Mouse (Mus musculus) cortical plate, adult 2 months (tissue): ENCODE measurements around the gene Slf2. TPM values are rescaled to one million over a fixed set of nuclear protein-coding genes. Genes with fewer than 3 reads are reported as not detected.

Experiments
- H3K27ac ChIP-seq: fragments of 200-500 bp; 2 replicates; pipeline ENCODE4 v1.5.1; 2012; ENCODE audit warnings: low read length, control low read depth, inconsistent platforms; ENCODE audit not compliant: insufficient read depth
- H3K4me1 ChIP-seq: fragments of 200-500 bp; 2 replicates; pipeline ENCODE4 v1.6.1; 2011; ENCODE audit warnings: low read length; ENCODE audit not compliant: control insufficient read depth, insufficient read depth
- H3K4me3 ChIP-seq: fragments of 200-500 bp; 2 replicates; pipeline ENCODE4 v1.5.1; 2011; ENCODE audit warnings: mild to moderate bottlenecking, low read length, control low read depth; ENCODE audit not compliant: insufficient read depth
- CTCF ChIP-seq: fragments of 200-500 bp; IDR thresholded peaks from 2 replicates; pipeline ENCODE4 v1.5.1; 2011; ENCODE audit warnings: mild to moderate bottlenecking, control low read depth, low read length; ENCODE audit not compliant: insufficient read depth; ENCODE audit errors: extremely low read depth
- POLR2A ChIP-seq: fragments of 200-500 bp; IDR thresholded peaks from 2 replicates; pipeline ENCODE4 v1.6.1; 2011; ENCODE audit warnings: mild to moderate bottlenecking, low read length, control low read depth; ENCODE audit not compliant: insufficient read depth; ENCODE audit errors: extremely low read depth
- polyA plus RNA-seq: library from polyadenylated mRNA; depleted of rRNA; stranded (reverse); fragments of >200 nt; gene quantifications from 2 replicates; pipeline ENCODE4 v1.2.3, GENCODE M21; 2012

The Slf2 gene
- polyA plus RNA-seq, 1 experiment: 40.8 TPM

GRCm38 (mm10) chr19:45005957-45006712 is 75.2 kb downstream of the Slf2 start, which contains the start of gene Mrpl43:
Gene Mrpl43, minus strand, starts transcription at chr19:45006442.
- TF ChIP-seq CTCF (no peak), POLR2A (0 out of 2 replicates have a peak, but pooled peaks have one; percentile 53)
- Histone ChIP-seq H3K4me3 (peak within 1 kb of the TSS; percentile 90), H3K4me1 (no peaks in the 10 kb centered on the region), H3K27ac (no peak within 1 kb of the TSS)

DNA sequence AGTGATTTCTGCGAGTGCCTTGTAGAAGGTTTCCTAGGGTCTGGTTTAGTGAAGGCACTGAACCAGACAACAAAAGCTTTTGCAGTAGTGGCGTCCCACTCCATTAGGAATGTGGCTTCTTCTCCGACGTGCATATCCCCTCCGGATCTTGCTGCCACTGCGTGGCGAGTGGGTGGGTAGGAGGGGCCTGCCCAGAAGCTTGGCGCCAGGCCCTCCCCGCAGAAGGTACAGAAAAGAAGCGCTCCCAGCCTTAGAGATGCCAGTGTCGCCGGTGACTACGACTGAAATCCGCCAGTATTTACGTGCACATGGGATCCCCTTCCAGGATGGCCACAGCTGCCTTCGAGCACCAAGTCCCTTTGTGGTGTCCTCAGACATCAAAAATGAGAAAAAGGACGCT is 76.1 kb downstream of the Slf2 start:
- no peak overlapping the region for H3K27ac ChIP-seq

GRCm38 (mm10) chr19:45007425-45008191 is 76.7 kb downstream of the Slf2 start:
- Histone ChIP-seq H3K4me1 (no peaks in the 10 kb centered on the region), H3K4me3 (no peak overlapping the region), H3K27ac (no peak overlapping the region)

More for the DNA sequence above, 76.1 kb downstream of the Slf2 start:
- TF ChIP-seq CTCF (no peak), POLR2A (no peak)
- Histone ChIP-seq H3K4me3 (peak overlapping the region; percentile 90), H3K4me1 (no peaks in the 10 kb centered on the region)

GRCm38 (mm10) chr19:45010646-45011045 is 79.7 kb downstream of the Slf2 start:
- no peak overlapping the region for H3K27ac ChIP-seq
- H3K4me3 ChIP-seq: no peak overlapping the region
- H3K4me1 ChIP-seq: peaks cover 5% of the 10 kb centered on the region
- TF ChIP-seq POLR2A (no peak), CTCF (no peak)

More at GRCm38 (mm10) chr19:45007425-45008191, 76.7 kb downstream of the Slf2 start:
- TF ChIP-seq CTCF: no peak
- TF ChIP-seq POLR2A: no peak

GRCm38 (mm10) chr19:45012219-45012618 is 81.3 kb downstream of the Slf2 start:
- Histone ChIP-seq H3K4me1 (peaks cover 5% of the 10 kb centered on the region), H3K27ac (no peak overlapping the region), H3K4me3 (no peak overlapping the region)
- TF ChIP-seq CTCF (no peak), POLR2A (no peak)

DNA sequence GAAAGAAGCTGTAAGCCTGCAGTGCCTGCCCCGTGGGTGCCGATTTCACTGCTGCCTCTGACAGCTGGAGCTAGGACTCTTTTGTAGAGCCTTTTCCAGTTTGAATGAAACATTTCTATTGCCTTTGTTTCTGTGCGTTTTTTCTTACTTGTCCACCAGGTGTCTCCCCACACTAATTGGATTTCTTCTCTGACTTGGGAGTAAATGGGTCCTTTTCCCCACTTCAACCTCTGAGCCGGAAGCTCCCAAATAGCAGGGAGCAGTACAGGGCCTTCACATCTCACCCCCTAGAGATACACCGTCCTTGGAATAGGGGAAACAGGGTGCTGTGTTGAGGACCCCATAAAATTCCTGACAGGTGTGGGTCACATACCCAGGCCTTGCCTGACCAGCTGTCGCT is 81.7 kb downstream of the Slf2 start:
- H3K4me1 ChIP-seq: peaks cover 5% of the 10 kb centered on the region
- peak; percentile 24; the same call in 1 of the 2 replicates for TF ChIP-seq CTCF
- TF ChIP-seq POLR2A: no peak

DNA sequence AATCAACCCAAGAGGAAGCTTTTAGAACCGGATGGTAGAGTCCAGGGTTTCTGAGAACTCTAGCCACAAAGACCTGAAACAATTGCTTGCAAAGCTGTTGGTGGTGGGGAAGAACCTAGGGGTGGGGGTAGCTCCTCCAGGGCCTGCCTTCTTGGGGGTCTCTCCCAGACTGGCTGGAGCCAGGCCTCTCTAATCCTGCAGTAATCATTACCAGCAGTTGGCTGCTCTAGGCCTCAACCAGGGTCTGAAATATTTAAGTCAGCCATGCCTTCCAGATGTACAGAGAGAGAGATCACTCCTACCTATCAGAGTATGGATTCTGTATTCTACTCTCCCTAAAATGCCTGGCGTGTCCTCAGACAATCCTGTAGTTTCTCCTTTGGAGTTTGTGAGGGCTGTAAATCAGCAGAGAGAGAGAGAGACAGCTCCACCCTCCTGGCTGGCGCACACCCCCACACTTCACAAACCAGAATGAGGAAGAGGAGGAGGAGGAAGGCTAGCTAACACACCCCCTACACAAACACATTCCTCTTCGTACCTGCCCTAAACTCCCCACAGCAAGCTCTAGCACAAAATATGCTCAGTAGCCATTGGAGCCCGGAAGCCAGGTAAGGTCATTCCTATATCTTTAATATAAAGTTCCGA is 82.8 kb downstream of the Slf2 start:
- TF ChIP-seq POLR2A (no peak), CTCF (no peak)
- Histone ChIP-seq H3K4me3 (no peak overlapping the region), H3K27ac (no peak overlapping the region), H3K4me1 (peaks cover 5% of the 10 kb centered on the region)

More for the DNA sequence above, 81.7 kb downstream of the Slf2 start:
- no peak overlapping the region for H3K4me3 ChIP-seq
- no peak overlapping the region for H3K27ac ChIP-seq

DNA sequence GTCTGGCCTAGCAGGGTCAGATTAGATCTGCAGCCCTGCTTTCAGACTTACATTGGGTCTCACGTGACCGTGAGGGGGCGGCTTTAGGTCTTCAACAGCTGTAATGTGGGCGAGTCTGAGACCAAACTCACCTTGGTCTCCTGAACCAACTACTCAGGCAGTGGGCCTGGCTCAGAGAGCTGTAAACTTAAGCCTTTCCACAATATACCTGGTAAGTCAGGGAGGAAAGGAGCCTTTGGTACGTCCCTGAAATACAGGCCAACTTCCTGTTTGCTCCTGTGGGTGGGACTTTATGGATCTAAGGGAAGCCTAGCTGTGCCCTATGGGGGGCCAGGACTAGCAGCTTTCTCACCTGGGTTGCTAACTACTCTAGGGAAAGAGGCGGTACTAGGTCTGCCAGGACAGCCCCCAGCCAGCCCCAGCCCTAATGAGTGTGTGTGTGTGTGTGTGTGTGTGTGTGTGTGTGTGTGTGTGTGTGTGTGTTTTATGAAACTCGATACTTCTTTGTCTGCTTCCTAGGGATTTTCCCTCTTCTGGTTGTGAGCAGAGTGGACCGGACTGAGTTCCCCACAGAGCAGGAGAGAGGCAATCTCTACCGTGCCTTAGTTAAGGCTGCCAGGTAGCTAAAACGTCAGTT is 83.5 kb downstream of the Slf2 start, which contains the start of gene Lzts2:
TSS of gene Lzts2 (plus strand) at position 80 of the 637 bp plus-strand sequence.
- H3K27ac ChIP-seq: peak within 1 kb of the TSS; percentile 93
- TF ChIP-seq CTCF: no peak
- no peak for TF ChIP-seq POLR2A
- peak within 1 kb of the TSS; percentile 58 for H3K4me3 ChIP-seq
- peaks cover 5% of the 10 kb centered on the region for H3K4me1 ChIP-seq

GRCm38 (mm10) chr19:45014981-45015402 is 84.0 kb downstream of the Slf2 start:
- TF ChIP-seq CTCF (no peak), POLR2A (no peak)
- H3K4me3 ChIP-seq: peak overlapping the region; percentile 58
- peak overlapping the region; percentile 93 for H3K27ac ChIP-seq
- peaks cover 5% of the 10 kb centered on the region for H3K4me1 ChIP-seq
